Mouse (Mus musculus): ENCODE results near the gene Ppip5k1. TPM values are rescaled to one million over a fixed set of nuclear protein-coding genes. Genes with fewer than 3 reads are reported as not detected.

The Ppip5k1 gene
- polyA plus RNA-seq, 1 experiment from 2014 or later: 11.4 TPM

GRCm38 (mm10) chr2:121323693-121324470 is 31.3 kb downstream of the Ppip5k1 start:
- Histone ChIP-seq H3K27me3 (ENCODE audit: control insufficient read depth, insufficient read depth, low read length) (no peaks in the 10 kb centered on the region), H3K27ac (ENCODE audit: low read depth, low read length) (no peak overlapping the region), H3K9ac (ENCODE audit: low read length) (no peak overlapping the region), H3K36me3 (ENCODE audit: control insufficient read depth, insufficient read depth, low read length) (no peaks in the 10 kb centered on the region), H3K4me2 (ENCODE audit: low read depth) (no peak overlapping the region), H3K4me3 (ENCODE audit: low read depth, low read length) (no peak overlapping the region), H3K4me1 (ENCODE audit: control insufficient read depth, insufficient read depth, low read length) (no peaks in the 10 kb centered on the region), H3K9me3 (ENCODE audit: control insufficient read depth, low read length) (no peaks in the 10 kb centered on the region)
- no peak for ATAC-seq (ENCODE audit: insufficient read depth, low FRiP score, low TSS enrichment)
- DNase-seq (ENCODE audit: low spot score): no peak
- WGBS: 89% methylated on average over 10 of the region's 10 CpGs

- no peak overlapping the region for H3K9ac ChIP-seq (ENCODE audit: low read length)
- no peaks in the 10 kb centered on the region for H3K27me3 ChIP-seq (ENCODE audit: control insufficient read depth, insufficient read depth, low read length)
- no peak for DNase-seq (ENCODE audit: low spot score)
- H3K27ac ChIP-seq (ENCODE audit: low read depth, low read length): no peak overlapping the region
- H3K4me2 ChIP-seq (ENCODE audit: low read depth): no peak overlapping the region
- no peak overlapping the region for H3K4me3 ChIP-seq (ENCODE audit: low read depth, low read length)
- no peaks in the 10 kb centered on the region for H3K36me3 ChIP-seq (ENCODE audit: control insufficient read depth, insufficient read depth, low read length)
- WGBS: 94% methylated on average over 10 of the region's 10 CpGs
- H3K4me1 ChIP-seq (ENCODE audit: control insufficient read depth, insufficient read depth, low read length): no peaks in the 10 kb centered on the region
- no peak for ATAC-seq (ENCODE audit: insufficient read depth, low FRiP score, low TSS enrichment)
- no peaks in the 10 kb centered on the region for H3K9me3 ChIP-seq (ENCODE audit: control insufficient read depth, low read length)
Observed at GRCm38 (mm10) chr2:121323041-121323440, 32.2 kb downstream of the Ppip5k1 start.

DNA sequence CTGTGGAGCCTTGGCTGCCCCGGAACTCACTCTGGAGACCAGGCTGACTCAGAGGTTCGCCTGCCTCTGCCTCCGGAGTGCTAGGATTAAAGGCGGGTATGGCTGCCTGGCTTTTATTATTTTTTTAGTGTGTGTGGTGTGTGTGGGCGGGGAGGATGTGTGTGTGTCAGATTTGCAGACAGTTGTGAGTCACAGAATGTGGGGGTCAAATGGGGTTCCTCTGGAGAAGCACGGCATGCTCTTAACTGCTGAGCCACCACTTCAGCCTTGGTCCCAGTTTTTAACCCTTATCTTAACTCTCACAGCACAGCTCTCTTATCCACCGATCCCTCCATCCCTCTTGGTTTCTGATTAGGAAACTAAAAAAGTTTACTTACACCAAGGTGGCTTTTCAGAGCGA is 38.9 kb downstream of the Ppip5k1 start:
- ATAC-seq (ENCODE audit: insufficient read depth, low FRiP score, low TSS enrichment) (no peak), DNase-seq (ENCODE audit: low spot score) (no peak)
- H3K9ac ChIP-seq (ENCODE audit: low read length): no peak overlapping the region
- H3K4me1 ChIP-seq (ENCODE audit: control insufficient read depth, insufficient read depth, low read length): no peaks in the 10 kb centered on the region
- no peaks in the 10 kb centered on the region for H3K36me3 ChIP-seq (ENCODE audit: control insufficient read depth, insufficient read depth, low read length)
- no peak overlapping the region for H3K4me2 ChIP-seq (ENCODE audit: low read depth)
- WGBS: 79% methylated on average over 8 of the region's 8 CpGs
- H3K9me3 ChIP-seq (ENCODE audit: control insufficient read depth, low read length): no peaks in the 10 kb centered on the region
- no peaks in the 10 kb centered on the region for H3K27me3 ChIP-seq (ENCODE audit: control insufficient read depth, insufficient read depth, low read length)
- H3K27ac ChIP-seq (ENCODE audit: low read depth, low read length): no peak overlapping the region
- H3K4me3 ChIP-seq (ENCODE audit: low read depth, low read length): no peak overlapping the region

DNA sequence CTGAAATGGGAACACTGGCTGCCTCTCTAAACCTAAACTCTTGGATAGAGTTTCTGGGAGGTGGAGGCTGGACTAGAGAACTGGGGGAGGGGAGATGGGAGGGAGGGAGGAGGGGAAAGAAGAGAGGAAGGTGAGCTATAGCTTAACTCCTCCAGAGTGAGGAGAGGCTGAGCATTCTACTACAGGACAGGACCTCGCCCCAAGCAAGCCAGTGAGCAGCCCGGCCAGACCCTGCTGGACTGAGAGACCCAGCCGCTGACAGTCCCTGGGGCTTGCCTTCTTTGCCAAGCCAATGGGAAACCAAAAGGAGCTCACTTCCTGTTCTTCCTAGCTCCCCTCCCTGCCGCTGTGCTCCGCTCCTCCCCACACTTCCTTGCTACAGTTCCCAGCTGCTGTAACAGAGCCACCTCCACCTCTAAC is 46.2 kb downstream of the Ppip5k1 start:
- H3K4me1 ChIP-seq (ENCODE audit: control insufficient read depth, insufficient read depth, low read length): no peaks in the 10 kb centered on the region
- WGBS: 26% methylated on average over 5 of the region's 5 CpGs
- H3K4me3 ChIP-seq (ENCODE audit: low read depth, low read length): no peak overlapping the region
- H3K27me3 ChIP-seq (ENCODE audit: control insufficient read depth, insufficient read depth, low read length): no peaks in the 10 kb centered on the region
- DNase-seq (ENCODE audit: low spot score) (no peak), ATAC-seq (ENCODE audit: insufficient read depth, low FRiP score, low TSS enrichment) (no peak)
- H3K9me3 ChIP-seq (ENCODE audit: control insufficient read depth, low read length): no peaks in the 10 kb centered on the region
- H3K4me2 ChIP-seq (ENCODE audit: low read depth): no peak overlapping the region
- no peak overlapping the region for H3K9ac ChIP-seq (ENCODE audit: low read length)
- H3K27ac ChIP-seq (ENCODE audit: low read depth, low read length): no peak overlapping the region
- H3K36me3 ChIP-seq (ENCODE audit: control insufficient read depth, insufficient read depth, low read length): no peaks in the 10 kb centered on the region

DNA sequence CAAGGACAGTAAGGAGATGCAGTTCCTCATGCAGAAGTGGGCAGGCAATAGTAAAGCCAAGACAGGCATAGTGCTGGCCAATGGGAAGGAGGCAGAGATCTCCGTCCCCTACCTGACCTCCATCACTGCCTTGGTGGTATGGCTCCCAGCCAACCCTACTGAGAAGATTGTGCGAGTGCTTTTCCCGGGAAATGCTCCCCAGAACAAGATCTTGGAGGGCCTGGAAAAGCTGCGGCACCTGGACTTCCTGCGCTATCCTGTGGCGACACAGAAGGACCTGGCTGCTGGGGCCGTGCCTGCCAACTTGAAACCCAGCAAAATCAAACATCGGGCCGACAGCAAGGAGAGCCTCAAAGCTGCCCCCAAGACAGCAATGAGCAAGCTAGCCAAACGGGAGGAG is 55.2 kb downstream of the Ppip5k1 start:
- peaks cover 2% of the 10 kb centered on the region; the same call in 1 of the 2 replicates for H3K27me3 ChIP-seq (ENCODE audit: control insufficient read depth, insufficient read depth, low read length)
- WGBS: 89% methylated on average over 10 of the region's 10 CpGs
- no peak for DNase-seq (ENCODE audit: low spot score)
- H3K9me3 ChIP-seq (ENCODE audit: control insufficient read depth, low read length): no peaks in the 10 kb centered on the region
- H3K36me3 ChIP-seq (ENCODE audit: control insufficient read depth, insufficient read depth, low read length): peaks cover 4% of the 10 kb centered on the region; the same call in 1 of the 2 replicates
- H3K4me1 ChIP-seq (ENCODE audit: control insufficient read depth, insufficient read depth, low read length): peaks cover 22% of the 10 kb centered on the region
- no peak overlapping the region for H3K9ac ChIP-seq (ENCODE audit: low read length)
- no peak for ATAC-seq (ENCODE audit: insufficient read depth, low FRiP score, low TSS enrichment)
- H3K4me3 ChIP-seq (ENCODE audit: low read depth, low read length): no peak overlapping the region
- no peak overlapping the region for H3K27ac ChIP-seq (ENCODE audit: low read depth, low read length)
- no peak overlapping the region for H3K4me2 ChIP-seq (ENCODE audit: low read depth)

DNA sequence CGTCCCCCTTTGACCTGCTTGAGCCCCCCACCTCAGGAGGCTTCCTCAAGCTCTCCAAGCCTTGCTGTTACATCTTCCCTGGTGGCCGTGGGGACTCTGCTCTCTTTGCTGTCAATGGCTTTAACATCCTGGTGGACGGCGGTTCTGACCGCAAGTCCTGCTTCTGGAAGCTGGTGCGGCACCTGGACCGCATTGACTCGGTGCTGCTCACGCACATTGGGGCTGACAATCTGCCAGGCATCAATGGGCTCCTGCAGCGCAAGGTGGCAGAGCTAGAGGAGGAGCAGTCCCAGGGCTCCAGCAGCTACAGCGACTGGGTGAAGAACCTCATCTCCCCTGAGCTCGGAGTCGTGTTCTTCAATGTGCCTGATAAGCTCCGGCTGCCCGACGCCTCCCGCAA is 55.7 kb downstream of the Ppip5k1 start:
- 86% methylated on average over 17 of the region's 17 CpGs for WGBS
- ATAC-seq (ENCODE audit: insufficient read depth, low FRiP score, low TSS enrichment) (no peak), DNase-seq (ENCODE audit: low spot score) (no peak)
- H3K36me3 ChIP-seq (ENCODE audit: control insufficient read depth, insufficient read depth, low read length): peaks cover 4% of the 10 kb centered on the region; the same call in 1 of the 2 replicates
- H3K9me3 ChIP-seq (ENCODE audit: control insufficient read depth, low read length): no peaks in the 10 kb centered on the region
- no peak overlapping the region for H3K9ac ChIP-seq (ENCODE audit: low read length)
- no peak overlapping the region for H3K27ac ChIP-seq (ENCODE audit: low read depth, low read length)
- no peak overlapping the region for H3K4me3 ChIP-seq (ENCODE audit: low read depth, low read length)
- H3K4me1 ChIP-seq (ENCODE audit: control insufficient read depth, insufficient read depth, low read length): peaks cover 25% of the 10 kb centered on the region
- H3K4me2 ChIP-seq (ENCODE audit: low read depth): no peak overlapping the region
- H3K27me3 ChIP-seq (ENCODE audit: control insufficient read depth, insufficient read depth, low read length): peaks cover 2% of the 10 kb centered on the region; the same call in 1 of the 2 replicates

GRCm38 (mm10) chr2:121298131-121298530 is 57.1 kb downstream of the Ppip5k1 start:
- Histone ChIP-seq H3K27me3 (ENCODE audit: control insufficient read depth, insufficient read depth, low read length) (peaks cover 2% of the 10 kb centered on the region; the same call in 1 of the 2 replicates), H3K4me1 (ENCODE audit: control insufficient read depth, insufficient read depth, low read length) (peaks cover 32% of the 10 kb centered on the region), H3K9ac (ENCODE audit: low read length) (peak overlapping the region; percentile 24; the same call in 1 of the 2 replicates), H3K27ac (ENCODE audit: low read depth, low read length) (no peak overlapping the region), H3K9me3 (ENCODE audit: control insufficient read depth, low read length) (no peaks in the 10 kb centered on the region), H3K36me3 (ENCODE audit: control insufficient read depth, insufficient read depth, low read length) (peaks cover 4% of the 10 kb centered on the region; the same call in 1 of the 2 replicates), H3K4me2 (ENCODE audit: low read depth) (peak overlapping the region; percentile 62), H3K4me3 (ENCODE audit: low read depth, low read length) (0 out of 2 replicates have a peak overlapping the region, but pooled peaks have one; percentile 44)
- ATAC-seq (ENCODE audit: insufficient read depth, low FRiP score, low TSS enrichment) (no peak), DNase-seq (ENCODE audit: low spot score) (no peak)
- 4% methylated on average over 6 of the region's 8 CpGs for WGBS

DNA sequence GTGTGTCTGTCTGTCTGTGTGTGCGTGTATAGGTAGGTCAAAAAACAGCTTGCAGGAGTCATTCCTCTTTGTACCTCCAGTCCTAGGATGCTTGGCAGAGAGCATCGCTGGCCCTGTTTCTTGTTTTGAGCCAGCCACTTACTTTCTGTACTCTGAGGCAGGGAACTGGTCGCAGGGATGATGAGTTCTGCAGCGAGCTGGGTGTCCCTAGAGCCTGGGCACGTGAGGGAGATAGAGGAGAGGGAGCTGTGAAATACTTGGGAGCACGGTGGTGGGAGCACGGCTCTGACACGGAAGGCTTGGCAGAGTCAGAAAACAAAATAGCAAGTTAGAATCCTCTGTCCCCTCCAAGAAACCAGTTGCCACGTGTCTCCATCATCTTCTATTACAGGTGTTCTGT is 57.5 kb downstream of the Ppip5k1 start:
- Histone ChIP-seq H3K27ac (ENCODE audit: low read depth, low read length) (no peak overlapping the region), H3K36me3 (ENCODE audit: control insufficient read depth, insufficient read depth, low read length) (peaks cover 3% of the 10 kb centered on the region; the same call in 1 of the 2 replicates), H3K4me2 (ENCODE audit: low read depth) (peak overlapping the region; percentile 62), H3K9ac (ENCODE audit: low read length) (peak overlapping the region; percentile 24; the same call in 1 of the 2 replicates), H3K9me3 (ENCODE audit: control insufficient read depth, low read length) (no peaks in the 10 kb centered on the region), H3K27me3 (ENCODE audit: control insufficient read depth, insufficient read depth, low read length) (peaks cover 2% of the 10 kb centered on the region; the same call in 1 of the 2 replicates), H3K4me1 (ENCODE audit: control insufficient read depth, insufficient read depth, low read length) (peaks cover 32% of the 10 kb centered on the region), H3K4me3 (ENCODE audit: low read depth, low read length) (peak overlapping the region; percentile 44; the same call in 1 of the 2 replicates)
- 14% methylated on average over 9 of the region's 9 CpGs for WGBS
- peak; percentile 26 for DNase-seq (ENCODE audit: low spot score)
- no peak for ATAC-seq (ENCODE audit: insufficient read depth, low FRiP score, low TSS enrichment)
